Mouse (Mus musculus): ENCODE data around the gene Fkbp15.

Fkbp15 gene

GRCm38 (mm10) chr4:62360088-62360804, at the start of gene Fkbp15, which contains the start of gene Slc31a1:
TSS of gene Fkbp15 (minus strand) at chr4:62360548.
TSS of gene Slc31a1 (plus strand) at chr4:62360727.
- DNase-seq: peak; percentile 96

DNA sequence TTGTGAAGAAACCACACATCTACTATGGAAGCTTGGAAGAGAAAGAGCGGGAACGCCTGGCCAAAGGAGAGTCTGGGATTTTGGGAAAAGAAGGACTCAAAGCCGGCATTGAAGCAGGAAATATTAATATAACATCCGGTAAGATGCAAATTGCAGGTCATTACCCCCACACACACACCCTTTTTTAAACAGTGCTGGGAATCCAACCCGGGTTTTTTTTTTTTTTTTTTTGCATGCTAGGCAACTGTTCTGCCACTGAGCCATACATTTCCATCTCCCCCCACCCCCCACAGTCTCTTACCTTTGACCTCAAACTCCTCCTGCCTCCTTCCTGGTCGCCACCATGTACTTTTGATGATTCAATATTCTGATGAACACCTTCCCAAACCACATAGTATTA, 49.3 kb upstream of the Fkbp15 start:
- no peak for DNase-seq

DNA sequence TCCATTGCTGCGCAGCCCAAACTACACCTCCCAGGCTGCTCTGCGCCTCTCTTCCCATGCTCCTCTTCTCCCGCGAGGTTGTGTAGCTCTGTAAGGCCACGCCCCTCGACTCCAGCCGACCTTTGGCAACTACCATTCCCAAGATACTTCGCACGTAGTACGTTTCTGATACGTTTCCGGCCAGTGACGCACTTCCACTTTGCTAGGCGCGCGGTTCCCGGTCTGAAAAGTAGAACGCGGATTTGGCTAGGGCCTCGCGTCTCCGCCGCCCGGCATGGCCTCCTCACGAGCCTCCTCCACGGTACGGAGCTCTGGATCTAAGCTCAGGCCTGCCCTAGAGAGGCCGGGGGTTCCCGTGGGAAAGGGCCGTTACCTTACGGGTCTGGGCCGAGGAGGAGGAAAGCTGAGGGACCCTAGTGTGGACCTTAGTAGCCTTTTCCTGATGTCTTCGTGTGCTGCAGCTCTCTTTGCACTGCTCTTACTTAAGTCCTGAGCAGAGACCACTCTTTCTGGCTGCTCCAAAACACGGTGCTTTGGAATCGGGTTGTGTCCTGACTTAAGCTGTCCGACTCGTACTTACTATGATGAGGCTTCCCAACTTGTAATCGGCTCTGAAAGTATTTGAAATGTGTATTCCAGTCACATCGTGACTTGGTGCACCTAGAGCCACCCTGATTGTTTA, 48.4 kb upstream of the Fkbp15 start, which contains the start of the genes Cdc26 and Prpf4:
Gene Cdc26 (minus strand): TSS at position 42 of the 682 bp plus-strand sequence.
Gene Prpf4 (plus strand): TSS at position 197 of the 682 bp plus-strand sequence.
- DNase-seq: peak; percentile 98

GRCm38 (mm10) chr4:62407730-62408582, 47.6 kb upstream of the Fkbp15 start:
- DNase-seq: peak; percentile 64

DNA sequence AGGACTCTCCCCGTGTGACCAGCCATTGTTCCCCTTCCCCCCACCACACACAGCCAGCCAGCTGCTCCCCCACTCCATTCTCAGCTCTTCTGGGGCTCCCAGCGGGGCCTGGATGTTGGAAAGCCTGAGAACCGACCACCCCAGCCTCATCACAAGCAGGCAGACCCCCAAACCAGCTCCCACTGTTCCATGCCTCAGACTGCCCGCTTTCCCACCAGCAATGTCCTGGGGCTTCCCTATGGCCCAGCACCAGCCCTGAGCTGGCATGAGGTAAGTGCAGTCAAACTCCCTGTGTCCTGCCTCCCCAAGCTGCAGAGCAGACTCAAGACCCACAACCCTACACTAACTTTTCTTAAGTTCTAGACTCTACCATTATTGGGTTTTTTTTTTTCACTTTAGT, 45.8 kb upstream of the Fkbp15 start:
- no peak for DNase-seq

- no peak for DNase-seq
Observed at GRCm38 (mm10) chr4:62398956-62399355, 38.6 kb upstream of the Fkbp15 start.

DNA sequence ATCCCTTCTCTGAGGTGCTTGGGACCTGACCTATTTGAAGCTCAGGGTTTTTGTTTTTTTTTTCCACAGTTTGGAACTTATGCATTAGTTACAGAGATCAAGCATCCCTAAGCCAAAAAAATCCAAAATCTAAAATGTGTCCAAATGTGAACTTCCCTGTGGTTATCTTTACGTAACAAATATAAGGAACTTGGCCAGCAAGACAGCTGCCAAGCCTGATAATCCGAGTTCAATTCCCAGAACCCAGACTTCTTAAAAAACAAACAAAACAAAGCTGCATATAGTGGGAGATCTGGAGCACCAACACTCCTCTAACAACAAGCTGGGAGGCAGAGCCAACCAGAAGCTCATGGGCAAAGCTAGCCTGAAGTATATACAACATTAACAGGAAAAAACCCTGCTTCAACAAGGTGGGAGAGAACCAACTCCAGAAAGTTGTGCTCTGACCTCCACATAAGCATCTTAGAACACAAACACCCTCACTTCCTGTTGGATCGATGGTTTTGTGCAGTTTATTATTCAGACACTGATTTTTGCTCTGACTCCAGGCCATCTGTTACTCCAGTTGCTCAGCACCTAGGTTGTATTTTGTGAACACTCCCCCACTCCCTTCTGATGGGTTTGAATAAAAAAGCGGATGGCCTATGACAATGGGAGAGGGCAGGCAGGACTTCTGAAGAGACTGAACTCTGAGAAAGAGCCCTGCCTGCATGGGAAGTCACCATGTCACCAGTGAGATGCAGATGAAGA, 37.4 kb upstream of the Fkbp15 start:
- DNase-seq: no peak

DNA sequence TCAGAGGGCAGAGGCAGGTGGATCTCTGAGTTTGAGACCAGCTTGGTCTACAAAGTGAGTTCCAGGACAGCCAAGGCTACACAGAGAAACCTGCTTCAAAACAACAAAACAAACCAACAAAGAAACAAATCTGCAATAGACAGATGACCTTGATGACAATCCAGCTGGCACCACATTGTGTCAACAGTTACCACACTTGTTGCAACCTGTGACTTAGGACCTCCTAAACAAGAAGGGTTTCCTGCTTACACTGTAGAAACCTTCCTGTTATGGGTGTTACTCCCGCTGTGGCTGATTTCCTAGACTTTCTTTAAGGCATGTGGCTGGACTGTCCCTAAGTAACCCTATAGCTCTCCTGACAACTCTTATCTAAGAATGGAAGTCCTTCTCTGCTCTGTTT, 35.5 kb upstream of the Fkbp15 start:
- no peak for DNase-seq

- no peak for DNase-seq
Observed at GRCm38 (mm10) chr4:62393459-62393858, 33.1 kb upstream of the Fkbp15 start.

- DNase-seq: no peak
Observed at GRCm38 (mm10) chr4:62391892-62392291, 31.5 kb upstream of the Fkbp15 start.

DNA sequence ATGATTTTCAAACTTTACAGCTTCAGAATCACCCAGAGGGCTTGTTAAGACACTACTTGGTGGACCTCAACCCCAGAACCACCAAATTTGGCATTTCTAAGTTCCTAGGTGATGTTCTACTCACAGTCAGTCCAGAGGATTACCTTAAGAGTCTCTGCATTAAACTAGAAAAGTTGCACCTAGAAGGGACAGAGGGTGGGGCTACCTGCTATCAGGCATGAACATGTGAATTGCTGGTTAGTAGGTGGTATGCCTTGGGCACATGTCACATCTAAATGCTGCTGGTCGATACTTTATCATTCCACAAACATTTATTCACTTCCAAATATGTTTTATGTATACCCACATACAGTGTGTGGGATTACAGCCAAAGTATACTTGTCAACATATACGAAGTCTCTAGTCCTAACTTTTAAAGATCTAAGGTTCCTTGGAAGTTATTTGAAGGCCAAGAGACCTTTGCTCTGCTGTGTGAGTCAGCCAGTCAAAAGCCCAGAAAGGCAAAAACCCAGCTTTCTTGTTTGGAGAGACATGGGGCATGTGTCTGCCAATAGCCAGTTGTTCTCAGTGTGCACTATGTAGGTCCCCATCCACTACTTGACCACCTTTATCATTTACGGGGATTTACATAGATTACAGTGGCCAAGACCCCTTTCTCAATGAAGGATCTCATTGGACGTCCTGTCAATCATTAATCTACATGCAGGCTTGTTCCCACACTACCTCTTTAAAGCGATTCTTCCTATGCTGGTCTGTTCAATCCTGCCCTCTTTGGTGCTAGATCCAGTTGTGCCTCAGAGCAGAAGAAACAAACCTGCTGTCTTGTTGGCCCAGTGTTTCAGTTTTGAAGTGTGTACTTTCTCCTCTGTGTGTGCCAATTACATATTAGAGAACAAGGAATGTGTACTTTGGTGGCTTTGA, 29.5 kb upstream of the Fkbp15 start:
- no peak for DNase-seq

GRCm38 (mm10) chr4:62385439-62385838, 25.1 kb upstream of the Fkbp15 start:
- DNase-seq: no peak

GRCm38 (mm10) chr4:62384159-62384558, 23.8 kb upstream of the Fkbp15 start:
- DNase-seq: no peak

GRCm38 (mm10) chr4:62383752-62384151, 23.4 kb upstream of the Fkbp15 start:
- DNase-seq: no peak

- DNase-seq: no peak
Observed at GRCm38 (mm10) chr4:62383207-62383606, 22.9 kb upstream of the Fkbp15 start.

- no peak for DNase-seq
Observed at GRCm38 (mm10) chr4:62379724-62380381, 19.5 kb upstream of the Fkbp15 start.

DNA sequence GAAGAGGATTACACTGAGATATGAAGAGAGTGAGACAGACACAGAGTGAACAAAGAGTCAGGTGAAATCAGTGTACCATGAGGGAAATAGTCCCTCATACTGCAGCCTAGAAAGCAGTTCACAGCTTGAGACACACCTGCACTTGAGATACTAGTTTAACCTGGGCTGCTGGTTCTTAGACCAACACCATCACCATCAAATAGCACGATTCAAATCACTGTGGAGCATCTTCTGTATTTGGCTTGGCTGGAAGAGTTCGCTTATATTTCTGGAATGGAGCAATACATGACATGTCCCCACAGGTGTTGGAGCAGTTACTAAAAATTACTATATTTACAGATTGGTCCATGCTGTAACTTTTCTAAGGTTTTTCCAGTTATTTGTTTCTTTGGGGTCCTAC, 15.8 kb upstream of the Fkbp15 start:
- no peak for DNase-seq

- DNase-seq: no peak
Observed at GRCm38 (mm10) chr4:62374342-62374741, 14.0 kb upstream of the Fkbp15 start.

GRCm38 (mm10) chr4:62373668-62374067, 13.3 kb upstream of the Fkbp15 start:
- DNase-seq: no peak

- DNase-seq: no peak
Observed at GRCm38 (mm10) chr4:62372818-62373520, 12.6 kb upstream of the Fkbp15 start.

Data from lung, postnatal 14 days (tissue).